8 mouse cellular contexts compared by ENCODE assay signal in genomic region chr1:189972790-189973406, GRCm38 (mm10). TPM values are rescaled to one million over a fixed set of nuclear protein-coding genes. Genes with fewer than 3 reads are reported as not detected.
A peak's percentile ranks its signal among the peaks of the same experiment; 100 is the strongest.
DNase-seq lines count a peak whose midpoint lies in the region; ATAC-seq lines count a peak whose summit lies in the region.

No protein-coding gene starts in this region.

- no peak overlapping the region for H3K9ac ChIP-seq in forebrain, embryonic 15.5 days (replicated peaks)

- whole genome bisulfite sequencing in forebrain, embryonic 15.5 days = 20% methylated on average over 13 of the region's 13 CpGs

- H3K4me3 ChIP-seq in forebrain, embryonic 15.5 days = no peak overlapping the region

- DNase-seq in ES-CJ7 (ENCODE audit: low read depth, low spot score) = peak; percentile 90
- peak; percentile 47 for DNase-seq in cerebellum, adult 11-12 months
- peak; percentile 39 for DNase-seq in heart, postnatal 25 days (ENCODE audit: low spot score)
- DNase-seq in layer of hippocampus, adult 11-12 months (ENCODE audit: low spot score) = peak; percentile 88
- DNase-seq in lung, adult 18-20 months = peak; percentile 69 to 79
- peak; percentile 53 for DNase-seq in testis, postnatal 14 days (ENCODE audit: low spot score)

- H3K9me3 ChIP-seq in forebrain, embryonic 15.5 days = no peaks in the 10 kb centered on the region

- H3K4me2 ChIP-seq in forebrain, embryonic 15.5 days (replicated peaks) = peak overlapping the region; percentile 26

- H3K27me3 ChIP-seq in forebrain, embryonic 15.5 days = no peaks in the 10 kb centered on the region

- no peaks in the 10 kb centered on the region for H3K36me3 ChIP-seq in forebrain, embryonic 15.5 days

- H3K4me1 ChIP-seq in forebrain, embryonic 15.5 days = 0 out of 2 replicates have a peak, but pooled peaks cover 3% of the 10 kb centered on the region

- intact Hi-C loops in heart, postnatal 25 days (cut with DNase I) = loop anchor here (1.0 to 5.0 kb wide), 4 partner anchors 44 to 296 kb away; no protein-coding TSS in a partner anchor

- H3K27ac ChIP-seq in forebrain, embryonic 15.5 days (replicated peaks) = no peak overlapping the region

- peak; percentile 78 for ATAC-seq in forebrain, embryonic 15.5 days (replicated peaks)
- ATAC-seq in neutrophil, adult 5-6 weeks (ENCODE audit: extremely low read depth, insufficient number of reproducible peaks, low FRiP score, poor library complexity, severe bottlenecking) = peak; percentile 65; the same call in 1 of the 2 replicates

RNA-seq across cellular contexts. Expression of gene Smyd2, which starts 50.7 kb away (rescaled TPM):
- polyA plus RNA-seq in forebrain, embryonic 15.5 days (2015; fragmentation: Nextera tagmentation; extraction: Ambion mirVana) = 65.8 and 69.9 TPM in 2 replicates
- total RNA-seq in heart, postnatal 25 days (2021) = 100 to 1,000 TPM; 105 to 109 TPM
- 3.0 and 3.6 TPM in 2 replicates for total RNA-seq in neutrophil, adult 5-6 weeks (2017)

Comparison
In these comparisons a context has a peak if more than half of its experiments do, and no peak if none do; other contexts are left out.
1. DNase-seq: peak in every context shown above with its lines; median percentile 90 in ES-CJ7; 88 in layer of hippocampus, adult 11-12 months; 74 in lung, adult 18-20 months; 53 in testis, postnatal 14 days; 47 in cerebellum, adult 11-12 months; 39 in heart, postnatal 25 days.
2. RNA of gene Smyd2, which starts 50.7 kb away (total RNA-seq): 105 to 109 TPM in heart, postnatal 25 days; 3.0 to 3.6 TPM in neutrophil, adult 5-6 weeks; every median in the first group is over 10 times any median in the second.